Mouse (Mus musculus) embryonic facial prominence, embryonic 13.5 days (tissue): ENCODE measurements around the gene Aldh1l1. TPM values are rescaled to one million over a fixed set of nuclear protein-coding genes. Genes with fewer than 3 reads are reported as not detected.

Experiments
- polyA plus RNA-seq: library from polyadenylated mRNA; unstranded; fragments of >200 nt; fragmentation: Nextera tagmentation; extraction: Ambion mirVana; gene quantifications from 2 replicates; pipeline ENCODE4 v1.2.1, GENCODE M21; 2015

The Aldh1l1 gene
- polyA plus RNA-seq, 1 experiment from 2014 or later = 1.6 TPM

Other genes with a start within 250 kb of the Aldh1l1 start
- not detected in 2 replicates for gene Vmn1r54, start 240.1 kb upstream of the Aldh1l1 start, polyA plus RNA-seq
- not detected in 2 replicates for gene BC048671, start 185.2 kb upstream of the Aldh1l1 start, polyA plus RNA-seq
- 2.3 and 3.0 TPM in 2 replicates for gene Chst13, start 161.2 kb upstream of the Aldh1l1 start, polyA plus RNA-seq
- gene Uroc1, start 153.1 kb upstream of the Aldh1l1 start, polyA plus RNA-seq = 0.30 TPM in 1 of 2 replicates, not detected in the other
- 8.2 and 8.9 TPM in 2 replicates for gene Zxdc, start 116.9 kb upstream of the Aldh1l1 start, polyA plus RNA-seq
- gene Cfap100, start 57.6 kb upstream of the Aldh1l1 start, polyA plus RNA-seq = 1.2 and 1.8 TPM in 2 replicates
- 7.5 and 7.8 TPM in 2 replicates for gene Klf15, start 23.9 kb upstream of the Aldh1l1 start, polyA plus RNA-seq
- 2.8 and 4.1 TPM in 2 replicates for gene Slc41a3, start 118.3 kb downstream of the Aldh1l1 start, polyA plus RNA-seq